Mouse (Mus musculus) stomach, postnatal 0 days (tissue): ENCODE measurements around the gene Cfap157.

ENCODE experiments used
- CTCF ChIP-seq: IDR thresholded peaks from 2 replicates; pipeline ENCODE4 v1.5.1; 2016; ENCODE audit warnings: antibody characterized with exemption, low read depth, mild to moderate bottlenecking, moderate library complexity
- EP300 ChIP-seq: optimal IDR thresholded peaks from 2 replicates; pipeline ENCODE3; 2016; ENCODE audit warnings: antibody characterized with exemption

DNA sequence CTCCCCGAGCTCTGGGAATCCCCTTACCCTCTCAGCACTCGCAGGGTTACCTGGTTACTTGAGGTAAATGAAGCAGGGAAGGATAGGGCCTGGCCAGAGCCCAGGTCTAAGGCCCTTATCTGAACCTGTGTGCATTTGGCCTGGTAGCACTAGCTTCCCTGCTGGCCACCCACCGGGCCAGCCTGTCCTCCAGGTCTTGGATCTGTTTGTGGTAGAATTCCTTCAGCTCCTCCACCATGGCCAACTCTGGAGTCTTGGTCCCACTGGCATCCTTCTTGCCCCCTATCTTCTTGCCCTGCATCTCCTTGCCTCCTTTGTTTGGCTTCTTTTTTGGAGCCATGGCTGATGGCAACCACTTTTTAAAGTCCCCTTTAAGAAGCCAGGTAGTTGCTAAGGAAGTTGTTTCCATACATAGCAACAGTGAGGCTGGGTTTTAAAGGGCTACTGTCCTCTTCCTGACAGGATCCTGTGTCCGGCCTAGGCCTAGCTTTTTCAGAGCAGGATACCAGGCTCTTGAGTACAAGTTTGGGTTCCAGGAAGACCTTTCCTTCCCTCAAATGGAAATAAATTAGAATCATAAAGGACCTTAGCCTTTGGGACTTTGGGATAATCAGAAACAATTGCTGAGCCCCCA, at the start of gene Cfap157:
- TF ChIP-seq CTCF (no peak), EP300 (no peak)
